Mouse (Mus musculus) intestine, embryonic 14.5 days (tissue): ENCODE data around the gene Nxph4. TPM values are rescaled to one million over a fixed set of nuclear protein-coding genes. Genes with fewer than 3 reads are reported as not detected.

Source experiments
- ATAC-seq: fragments of 200-750 bp; cut with Nextera tagmentation; replicated peaks from 2 replicates; pipeline ENCODE4 v1.8.0; 2017; ENCODE audit warnings: low read depth, moderate number of reproducible peaks, moderate TSS enrichment, moderate library complexity; ENCODE audit not compliant: low FRiP score, low TSS enrichment
- DNase-seq: peaks from one replicate; pipeline ENCODE4 v3.0.0-alpha.2; 2018; ENCODE audit warnings: low spot score
- H3K27ac ChIP-seq: fragments of 300-500 bp; sonication (generic); 2 replicates; pipeline ENCODE4 v1.5.1; 2014; ENCODE audit warnings: low read depth, mild to moderate bottlenecking, control low read depth
- H3K27me3 ChIP-seq: fragments of 300-500 bp; sonication (generic); replicated peaks from 2 replicates; pipeline ENCODE4 v1.6.1; 2014; ENCODE audit warnings: low read length, control low read depth; ENCODE audit not compliant: control insufficient read depth, insufficient read depth
- H3K36me3 ChIP-seq: fragments of 300-500 bp; sonication (generic); 2 replicates; pipeline ENCODE4 v1.6.1; 2014; ENCODE audit warnings: low read length, control low read depth; ENCODE audit not compliant: control insufficient read depth, insufficient read depth
- H3K4me1 ChIP-seq: fragments of 300-500 bp; sonication (generic); replicated peaks from 2 replicates; pipeline ENCODE4 v1.6.1; 2014; ENCODE audit warnings: low read length, control low read depth, mixed read lengths; ENCODE audit not compliant: control insufficient read depth, insufficient read depth
- H3K4me2 ChIP-seq: fragments of 300-500 bp; sonication (generic); 2 replicates; pipeline ENCODE4 v1.6.1; 2014; ENCODE audit warnings: low read length
- H3K4me3 ChIP-seq: fragments of 300-500 bp; sonication (generic); 2 replicates; pipeline ENCODE4 v1.5.1; 2014; ENCODE audit warnings: low read depth, low read length, control low read depth, mixed read lengths
- H3K9ac ChIP-seq: fragments of 300-500 bp; sonication (generic); 2 replicates; pipeline ENCODE4 v1.6.1; 2014; ENCODE audit warnings: mild to moderate bottlenecking, low read length
- H3K9me3 ChIP-seq: fragments of 300-500 bp; sonication (generic); 2 replicates; pipeline ENCODE4 v1.6.1; 2016; ENCODE audit warnings: low read length, control low read depth; ENCODE audit not compliant: control insufficient read depth
- WGBS: fragments of 180-500 bp; shearing (Covaris S2); extraction: QIAGEN DNeasy Blood & Tissue Kit; methylation state at CpG from one replicate; pipeline ENCODE4 v1.1.7; 2014; 5-methylcytosine and 5-hydroxymethylcytosine counted together
- polyA plus RNA-seq: library from polyadenylated mRNA; unstranded; fragments of >200 nt; fragmentation: Nextera tagmentation; extraction: Ambion mirVana; gene quantifications from 2 replicates; pipeline ENCODE4 v1.2.1, GENCODE M21; 2014

Nxph4 gene
- polyA plus RNA-seq, 1 experiment from 2014 or later, result 5.5 TPM

DNA sequence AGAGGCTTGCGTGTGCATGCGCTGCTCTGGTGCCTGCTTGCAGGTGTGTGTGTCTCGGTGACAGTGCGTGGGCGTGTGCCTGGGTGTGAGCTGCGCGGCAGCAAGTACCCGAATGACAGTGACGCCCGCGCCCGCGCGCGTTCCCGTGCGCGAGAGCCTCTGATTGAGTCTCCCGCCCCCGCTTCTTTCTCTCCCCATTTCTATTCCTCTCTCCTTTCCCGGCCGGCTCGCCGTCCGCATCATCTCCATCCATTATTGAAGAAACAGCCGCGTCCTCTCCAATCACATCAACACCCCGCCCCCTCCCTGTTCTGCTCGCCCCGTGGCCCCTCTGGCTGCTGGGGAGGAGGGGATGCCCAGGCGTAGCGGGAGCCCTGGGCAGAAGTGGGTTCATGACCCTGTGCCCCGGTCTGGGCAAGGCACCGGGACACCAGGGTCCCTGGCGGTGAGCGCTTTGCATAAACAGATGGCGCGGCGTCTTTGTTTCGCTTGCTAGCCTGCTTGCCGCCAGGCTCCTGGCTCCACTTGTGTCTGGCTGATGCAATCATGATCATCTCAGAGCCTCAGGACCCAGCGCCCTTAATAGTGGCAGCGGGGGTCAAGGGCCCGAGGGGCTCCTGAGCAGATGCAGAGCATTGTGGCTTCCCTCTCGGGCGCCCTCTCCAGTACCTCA lies 22.6 kb downstream of the Nxph4 start:
- WGBS, result under 1% methylated on average over 37 of the region's 46 CpGs
- Histone ChIP-seq H3K9me3 (no peaks in the 10 kb centered on the region), H3K36me3 (no peaks in the 10 kb centered on the region), H3K27ac (no peak overlapping the region; the same call in 1 of the 2 replicates), H3K27me3 (peaks cover 91% of the 10 kb centered on the region), H3K4me3 (peak overlapping the region; percentile 46), H3K4me1 (peaks cover 36% of the 10 kb centered on the region), H3K9ac (peak overlapping the region; percentile 41), H3K4me2 (peak overlapping the region; percentile 93)
- no peak for ATAC-seq
- DNase-seq, result no peak

DNA sequence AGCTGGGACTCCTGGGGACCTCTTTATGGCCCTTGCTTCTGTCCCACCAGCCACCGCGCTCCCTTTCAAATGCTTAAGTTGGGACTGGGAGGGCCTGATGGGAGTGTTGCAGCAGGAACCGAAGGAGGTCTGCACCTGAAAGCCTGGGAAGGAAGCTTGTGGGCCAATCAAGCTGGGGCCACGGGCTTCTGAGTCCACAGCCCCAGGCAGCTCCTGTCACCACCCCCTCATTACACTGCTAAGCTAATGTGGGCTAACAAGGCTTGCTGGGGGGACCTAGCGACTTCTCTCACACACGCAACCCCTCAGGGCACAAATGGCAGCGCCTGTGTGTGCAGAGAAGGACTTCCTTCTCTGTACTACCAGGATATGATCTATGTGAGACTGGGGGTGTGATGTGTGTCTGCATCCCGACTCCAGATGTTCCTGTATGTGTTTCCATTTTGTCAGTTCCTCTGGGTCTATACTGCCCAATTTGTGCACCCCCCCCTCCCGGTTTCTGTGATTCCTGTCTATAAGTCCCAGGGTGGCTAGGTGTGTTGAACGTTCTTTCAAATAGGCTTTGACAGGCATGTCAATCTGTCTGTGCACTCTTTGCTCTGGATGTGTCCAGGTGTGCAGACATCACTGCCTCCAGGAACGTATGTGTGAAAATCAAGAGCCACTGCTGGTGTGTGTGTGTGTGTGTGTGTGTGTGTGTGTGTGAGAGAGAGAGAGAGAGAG lies 23.3 kb downstream of the Nxph4 start:
- H3K9ac ChIP-seq, result no peak overlapping the region
- H3K27ac ChIP-seq, result no peak overlapping the region
- H3K9me3 ChIP-seq, result no peaks in the 10 kb centered on the region
- DNase-seq, result peak; percentile 64
- H3K27me3 ChIP-seq, result peaks cover 87% of the 10 kb centered on the region
- WGBS, result 10% methylated on average over 11 of the region's 11 CpGs
- no peak for ATAC-seq
- H3K4me3 ChIP-seq, result peak overlapping the region; percentile 46; the same call in 1 of the 2 replicates
- peaks cover 29% of the 10 kb centered on the region for H3K4me1 ChIP-seq
- H3K36me3 ChIP-seq, result no peaks in the 10 kb centered on the region
- peak overlapping the region; percentile 93 for H3K4me2 ChIP-seq

DNA sequence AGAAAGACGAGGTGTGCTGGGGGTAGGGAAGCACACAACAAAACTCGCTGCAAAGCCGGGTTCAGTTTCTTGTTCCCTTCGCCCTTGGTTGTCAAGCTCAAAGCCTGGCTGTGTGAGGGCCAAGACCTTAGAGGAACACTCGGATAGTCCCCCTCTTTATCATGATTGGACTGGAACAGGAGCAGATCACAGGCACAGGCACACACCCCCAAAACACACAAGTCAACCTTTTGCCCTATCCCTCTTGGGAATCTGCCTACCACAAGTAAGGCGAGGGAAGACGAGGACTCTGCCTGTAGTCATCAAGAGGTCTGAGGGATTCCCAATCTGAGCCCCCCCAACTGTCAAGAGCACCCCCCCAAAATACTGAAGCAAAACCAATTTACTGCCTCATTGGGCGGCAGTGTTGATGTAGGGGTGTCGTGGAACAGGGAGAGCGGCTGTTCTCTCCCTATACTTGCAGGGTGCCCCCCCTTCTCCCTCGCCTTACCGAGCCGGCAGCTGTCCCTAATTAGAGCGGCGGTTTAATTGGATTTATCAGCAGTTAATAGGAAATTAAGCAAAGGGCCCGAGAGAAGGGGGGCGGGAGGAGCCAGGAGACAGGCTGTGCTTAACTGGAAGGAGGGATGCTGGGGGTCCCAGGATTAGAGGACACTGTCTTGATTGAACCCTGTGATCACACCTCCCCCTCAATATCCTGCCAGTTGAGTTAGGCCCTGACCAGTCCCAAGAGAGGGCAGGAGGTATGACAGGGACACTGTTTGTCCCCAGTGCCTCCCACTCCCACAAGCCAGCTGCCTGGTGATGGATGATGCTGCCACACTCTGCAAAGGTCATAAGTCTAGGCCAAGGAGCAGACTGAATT lies 24.3 kb downstream of the Nxph4 start:
- peak; percentile 60 for DNase-seq
- Histone ChIP-seq H3K9ac (no peak overlapping the region), H3K27ac (peak overlapping the region; percentile 22; the same call in 1 of the 2 replicates), H3K9me3 (no peaks in the 10 kb centered on the region), H3K4me1 (peaks cover 25% of the 10 kb centered on the region), H3K4me3 (no peak overlapping the region), H3K4me2 (peak overlapping the region; percentile 57; the same call in 1 of the 2 replicates), H3K36me3 (peaks cover 7% of the 10 kb centered on the region; the same call in 1 of the 2 replicates), H3K27me3 (peaks cover 78% of the 10 kb centered on the region)
- 17% methylated on average over 17 of the region's 17 CpGs for WGBS
- ATAC-seq, result no peak

DNA sequence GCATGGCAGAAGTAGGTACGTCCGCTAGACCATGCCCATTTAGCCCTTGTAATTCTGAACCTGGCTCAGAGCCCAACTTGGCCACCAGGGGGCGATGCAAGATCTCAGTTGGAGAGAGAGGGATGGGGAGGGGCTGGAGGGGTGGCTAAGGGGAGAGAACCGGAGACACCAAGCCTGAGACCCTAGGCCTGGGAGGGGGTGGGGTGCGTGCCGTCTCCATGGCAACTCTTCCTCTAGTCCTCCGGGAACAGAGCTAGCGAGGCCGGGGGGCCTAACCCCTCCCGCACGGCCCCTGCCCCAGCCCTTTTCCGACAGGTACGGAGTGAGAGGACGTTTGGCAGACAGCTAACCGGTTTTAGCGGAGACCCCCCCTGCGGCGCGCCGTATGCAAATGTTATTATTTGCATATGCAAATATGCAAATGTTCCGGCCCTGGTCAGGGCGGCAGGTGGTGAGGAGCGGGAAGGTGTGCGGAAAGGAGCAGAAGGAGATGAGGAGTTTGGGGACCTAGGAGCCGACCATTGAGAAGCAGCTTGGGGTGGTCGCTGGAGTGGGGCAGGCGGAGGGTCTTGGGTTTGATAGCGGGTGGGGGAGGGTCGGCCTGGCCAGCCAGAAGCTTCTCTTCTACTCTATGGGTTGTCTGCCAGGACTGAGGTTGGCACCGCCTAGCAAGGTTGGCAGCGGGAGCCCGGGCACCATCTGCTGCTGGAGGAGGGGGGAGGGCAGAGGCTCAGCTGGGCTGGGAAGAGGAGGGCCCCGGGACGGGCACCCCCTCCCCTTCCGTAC lies 25.1 kb downstream of the Nxph4 start:
- Histone ChIP-seq H3K4me3 (peak overlapping the region; percentile 32), H3K27me3 (peaks cover 70% of the 10 kb centered on the region), H3K4me1 (peaks cover 21% of the 10 kb centered on the region), H3K9me3 (no peaks in the 10 kb centered on the region), H3K27ac (0 out of 2 replicates have a peak overlapping the region, but pooled peaks have one; percentile 22), H3K9ac (no peak overlapping the region), H3K4me2 (peak overlapping the region; percentile 57), H3K36me3 (peaks cover 8% of the 10 kb centered on the region; the same call in 1 of the 2 replicates)
- 2% methylated on average over 33 of the region's 35 CpGs for WGBS
- ATAC-seq (peak; percentile 56), DNase-seq (peak; percentile 99)

DNA sequence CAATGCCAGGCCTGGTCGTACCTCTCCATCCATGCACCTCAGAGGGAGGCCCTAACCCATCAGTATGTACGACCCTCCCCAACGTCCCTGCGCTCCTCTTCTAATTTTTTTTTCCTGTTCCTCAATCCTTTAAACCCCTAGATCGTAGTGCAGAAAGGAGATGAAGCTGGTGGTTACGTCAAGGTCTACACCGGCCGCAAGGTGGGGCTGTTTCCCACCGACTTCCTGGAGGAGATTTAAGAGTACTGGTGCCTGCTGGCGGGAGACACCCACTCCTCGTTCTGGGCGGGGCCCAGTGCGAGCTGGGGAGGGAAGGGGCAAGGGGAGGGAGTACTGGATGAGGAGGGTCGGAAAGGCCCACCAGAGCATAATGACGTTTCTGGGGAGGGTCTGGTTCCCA lies 26.1 kb downstream of the Nxph4 start:
- Histone ChIP-seq H3K4me1 (peaks cover 11% of the 10 kb centered on the region), H3K9ac (no peak overlapping the region), H3K9me3 (no peaks in the 10 kb centered on the region), H3K4me2 (peak overlapping the region; percentile 57), H3K36me3 (peaks cover 8% of the 10 kb centered on the region; the same call in 1 of the 2 replicates), H3K27me3 (peaks cover 60% of the 10 kb centered on the region), H3K4me3 (no peak overlapping the region), H3K27ac (no peak overlapping the region)
- DNase-seq, result peak; percentile 92
- ATAC-seq, result 0 out of 2 replicates have a peak, but pooled peaks have one; percentile 1
- WGBS, result 4% methylated on average over 15 of the region's 15 CpGs

DNA sequence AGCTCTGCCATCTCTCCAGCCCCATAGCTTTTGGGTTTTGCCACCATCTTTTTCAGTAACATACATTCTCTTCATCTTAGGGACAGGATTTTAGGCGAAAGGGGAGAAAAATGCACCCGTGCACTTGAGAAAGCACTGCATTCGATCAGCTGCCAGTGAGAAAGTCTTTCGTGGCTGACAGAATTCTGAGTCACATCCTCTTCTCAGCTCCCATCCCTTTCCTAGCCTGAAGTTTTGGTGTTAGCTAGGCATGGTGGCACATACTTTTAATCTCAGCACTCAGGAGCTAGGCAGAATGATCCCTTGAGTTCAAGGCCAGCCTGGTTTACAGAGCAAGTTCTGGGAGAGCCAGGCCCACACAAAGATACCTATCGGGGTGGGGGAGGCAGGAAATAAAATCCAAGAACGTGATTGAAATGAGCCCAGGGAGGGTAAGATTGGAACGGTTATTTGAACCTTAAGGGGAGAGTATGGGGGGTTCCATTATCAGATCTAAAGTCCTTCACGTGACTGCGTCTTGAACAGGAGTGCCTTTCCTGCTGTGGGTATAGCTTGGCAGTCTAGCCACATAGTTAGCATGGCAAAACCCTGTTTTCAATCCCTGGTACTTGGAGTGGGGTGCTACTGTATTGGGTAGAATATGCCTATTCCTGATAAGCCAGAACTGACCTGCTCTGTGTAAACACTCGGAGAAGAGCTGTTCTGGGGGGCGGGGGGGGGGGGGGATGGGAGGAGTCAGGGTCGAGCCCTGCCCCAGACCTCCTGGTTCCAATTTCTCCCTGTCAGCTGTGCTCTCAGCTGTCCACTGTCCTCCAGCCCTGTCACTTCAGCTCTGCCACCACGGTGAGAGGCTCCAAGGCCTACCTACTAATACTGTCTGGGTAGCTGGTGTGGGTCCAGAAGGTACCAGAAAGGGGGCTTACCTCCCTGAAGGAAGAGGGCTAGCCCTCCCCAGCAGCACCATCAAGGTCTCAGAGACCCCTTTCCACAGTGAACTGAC lies 33.2 kb downstream of the Nxph4 start, which contains the start of gene Stac3:
Gene Stac3, plus strand, starts transcription at position 793 of the 1,000 bp plus-strand sequence.
- Histone ChIP-seq H3K36me3 (peaks cover 54% of the 10 kb centered on the region), H3K4me1 (no peaks in the 10 kb centered on the region), H3K27ac (no peak within 1 kb of the TSS), H3K4me2 (no peak within 1 kb of the TSS), H3K4me3 (no peak within 1 kb of the TSS), H3K27me3 (no peaks in the 10 kb centered on the region), H3K9me3 (no peaks in the 10 kb centered on the region), H3K9ac (no peak within 1 kb of the TSS)
- ATAC-seq (no peak), DNase-seq (no peak)
- 67% methylated on average over 13 of the region's 13 CpGs for WGBS

DNA sequence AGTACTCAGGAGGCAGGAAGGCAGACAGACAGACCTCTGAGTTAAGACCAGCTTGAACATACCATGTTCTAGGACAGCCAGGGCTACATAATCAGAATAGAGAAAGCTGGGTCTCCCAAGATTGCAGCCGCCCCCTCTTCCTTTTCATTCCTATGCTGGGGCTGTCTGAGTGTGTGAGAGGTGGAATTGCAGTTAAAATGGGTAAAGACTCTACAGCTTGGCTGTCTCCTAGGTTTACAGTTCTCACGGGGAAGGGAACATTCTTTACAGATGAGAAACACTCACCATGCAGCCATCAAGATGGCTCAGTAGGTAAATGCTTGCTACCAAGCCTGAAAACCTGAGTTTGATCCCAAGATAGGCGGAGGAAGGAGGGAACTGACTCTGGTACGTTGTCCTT lies 34.3 kb downstream of the Nxph4 start:
- H3K9ac ChIP-seq, result no peak overlapping the region
- no peak for DNase-seq
- no peak for ATAC-seq

More for the DNA sequence above, 34.3 kb downstream of the Nxph4 start:
- H3K4me3 ChIP-seq, result no peak overlapping the region
- H3K4me1 ChIP-seq, result no peaks in the 10 kb centered on the region
- no peaks in the 10 kb centered on the region for H3K27me3 ChIP-seq
- no peak overlapping the region for H3K27ac ChIP-seq
- H3K36me3 ChIP-seq, result peaks cover 55% of the 10 kb centered on the region
- no peak overlapping the region for H3K4me2 ChIP-seq
- 76% methylated on average over 4 of the region's 4 CpGs for WGBS
- H3K9me3 ChIP-seq, result no peaks in the 10 kb centered on the region
